Mouse (Mus musculus) testis, postnatal 10 days (tissue): ENCODE results near the gene Olfr110.
"Not testable (repeated sequence)": the region's sequence is repeated elsewhere in the genome, so short reads cannot be mapped to it uniquely, and the experiment has no call there.

ENCODE experiments used
- DNase-seq: peaks from one replicate; pipeline ENCODE4 v3.0.0; 2021; ENCODE audit warnings: low spot score

The Olfr110 gene

GRCm38 (mm10) chr17:37491930-37492518 is at the start of gene Olfr110:
Olfr110 (plus strand) TSS chr17:37492468.
- DNase-seq = no peak

DNA sequence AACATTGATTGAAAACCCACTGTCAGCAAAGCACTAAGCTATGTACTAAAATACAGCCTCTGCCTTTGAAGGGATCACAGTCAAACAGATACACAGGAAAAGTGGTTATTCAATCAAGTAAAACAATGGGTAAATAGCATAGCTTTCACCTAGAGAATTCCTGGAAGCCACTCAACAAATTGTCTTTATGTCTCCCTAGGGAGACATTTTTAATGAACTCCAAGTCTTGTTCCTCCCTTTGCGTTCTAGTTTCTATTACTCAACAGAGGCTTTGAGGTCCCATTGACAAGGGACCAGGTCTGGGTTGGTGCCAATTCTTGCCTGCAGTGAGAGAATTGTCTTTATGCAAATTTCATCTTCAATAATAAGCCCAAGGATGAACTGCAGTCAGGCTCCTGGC is 47.1 kb upstream of the Olfr110 start, which contains the start of gene Olfr108:
Gene Olfr108, plus strand, starts transcription at position 301 of the 400 bp plus-strand sequence.
- DNase-seq = no peak

- no peak for DNase-seq
These were observed 33.7 kb upstream of the Olfr110 start, which contains the start of gene Olfr109 for GRCm38 (mm10) chr17:37458616-37459015. Olfr109 (plus strand) TSS chr17:37458916.

GRCm38 (mm10) chr17:37483452-37483851 is 8.8 kb upstream of the Olfr110 start, which contains the start of gene H2-M2:
H2-M2 (minus strand) TSS chr17:37483552.
- DNase-seq = no peak

- no peak for DNase-seq
These were observed 15.5 kb downstream of the Olfr110 start, which contains the start of gene Olfr111 for GRCm38 (mm10) chr17:37507730-37508129. Olfr111 (plus strand) TSS chr17:37508030.

DNA sequence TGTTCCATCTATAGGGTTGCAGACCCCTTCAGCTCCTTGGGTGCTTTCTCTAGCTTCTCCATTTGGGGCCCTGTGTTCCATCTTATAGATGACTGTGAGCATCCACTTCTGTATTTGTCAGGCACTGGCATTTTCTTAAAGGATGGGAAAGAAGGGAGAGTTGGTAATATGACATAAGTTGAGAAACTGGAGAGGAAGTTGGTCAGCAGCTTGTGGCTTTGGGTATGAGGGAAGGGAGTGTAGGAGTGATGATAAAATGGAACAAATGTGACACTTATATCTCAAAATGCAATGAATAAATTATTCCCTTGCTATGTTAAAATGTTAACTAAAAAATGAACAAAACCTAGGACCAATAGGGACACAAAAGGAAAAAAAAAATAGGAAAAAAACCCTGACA is 32.3 kb downstream of the Olfr110 start:
- not testable (repeated sequence) for DNase-seq

DNA sequence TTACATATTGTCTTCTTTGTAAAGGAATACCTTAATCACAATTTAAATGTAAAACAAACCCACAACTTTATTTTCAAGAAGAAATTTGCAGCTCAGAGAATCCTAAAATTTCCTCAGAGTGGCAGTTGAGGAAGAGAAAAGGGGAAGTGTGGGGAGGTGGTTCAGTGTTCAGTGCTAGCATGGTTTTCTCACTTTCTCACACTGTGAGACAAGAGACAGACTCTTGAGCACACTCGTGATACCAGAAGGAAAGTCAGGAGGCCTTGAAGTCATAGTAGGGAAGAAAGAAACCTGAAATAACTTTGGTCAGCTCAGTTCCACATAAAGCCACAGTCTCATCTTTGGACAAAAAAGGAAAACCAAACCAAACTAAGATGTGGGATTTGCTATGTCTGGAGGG is 33.2 kb downstream of the Olfr110 start:
- not testable (repeated sequence) for DNase-seq

DNA sequence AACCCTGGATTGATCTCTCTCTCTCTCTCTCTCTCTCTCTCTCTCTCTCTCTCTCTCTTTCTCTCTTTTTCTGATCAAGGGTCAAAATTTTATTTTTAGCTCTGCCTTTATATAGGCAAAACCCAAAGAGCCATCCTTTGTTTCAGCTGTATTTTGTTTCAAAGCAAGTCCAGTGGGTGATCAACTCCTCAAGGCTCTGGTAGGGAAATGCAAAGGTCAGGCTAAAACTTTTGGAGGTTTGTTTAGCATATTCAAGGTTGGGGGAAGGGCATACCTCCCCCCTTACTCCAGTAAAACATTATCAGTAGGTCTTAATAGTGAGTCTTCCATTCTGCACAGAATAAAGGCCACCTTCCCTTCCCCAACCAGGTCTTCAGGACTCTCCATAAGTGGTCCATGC is 42.9 kb downstream of the Olfr110 start:
- DNase-seq = no peak

- not testable (repeated sequence) for DNase-seq
These were observed 46.1 kb downstream of the Olfr110 start for GRCm38 (mm10) chr17:37538416-37538815.

DNA sequence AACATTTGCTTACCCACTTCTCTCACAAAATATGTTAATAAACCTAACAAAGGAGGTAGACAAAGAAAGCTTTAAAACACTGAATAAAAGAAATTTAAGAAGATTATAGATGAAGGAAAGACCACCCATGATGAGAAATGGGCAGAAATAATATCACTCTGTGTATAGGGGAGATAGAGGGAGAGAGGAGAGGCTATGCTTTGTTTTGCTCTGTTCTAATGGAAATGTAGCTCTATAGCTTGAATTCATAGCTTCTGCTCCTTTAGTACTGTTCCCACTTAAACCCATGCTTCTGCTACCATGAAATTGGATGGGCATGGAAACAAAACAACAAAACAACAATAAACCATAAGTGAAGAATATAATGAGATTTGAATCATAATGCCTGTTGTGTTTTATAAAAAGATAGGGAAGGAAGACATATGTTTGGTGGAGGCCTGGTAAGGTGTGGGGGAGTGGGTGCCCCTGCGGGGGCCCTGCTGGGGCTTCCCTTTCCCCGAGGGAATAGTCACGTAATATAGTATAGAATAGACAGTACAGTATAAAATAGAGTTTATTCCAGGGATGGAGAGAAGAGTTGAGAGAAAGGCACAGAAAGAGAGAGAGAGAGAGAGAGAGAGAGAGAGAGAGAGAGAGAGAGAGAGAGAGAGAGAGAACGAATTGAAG is 49.3 kb downstream of the Olfr110 start:
- DNase-seq = no peak

DNA sequence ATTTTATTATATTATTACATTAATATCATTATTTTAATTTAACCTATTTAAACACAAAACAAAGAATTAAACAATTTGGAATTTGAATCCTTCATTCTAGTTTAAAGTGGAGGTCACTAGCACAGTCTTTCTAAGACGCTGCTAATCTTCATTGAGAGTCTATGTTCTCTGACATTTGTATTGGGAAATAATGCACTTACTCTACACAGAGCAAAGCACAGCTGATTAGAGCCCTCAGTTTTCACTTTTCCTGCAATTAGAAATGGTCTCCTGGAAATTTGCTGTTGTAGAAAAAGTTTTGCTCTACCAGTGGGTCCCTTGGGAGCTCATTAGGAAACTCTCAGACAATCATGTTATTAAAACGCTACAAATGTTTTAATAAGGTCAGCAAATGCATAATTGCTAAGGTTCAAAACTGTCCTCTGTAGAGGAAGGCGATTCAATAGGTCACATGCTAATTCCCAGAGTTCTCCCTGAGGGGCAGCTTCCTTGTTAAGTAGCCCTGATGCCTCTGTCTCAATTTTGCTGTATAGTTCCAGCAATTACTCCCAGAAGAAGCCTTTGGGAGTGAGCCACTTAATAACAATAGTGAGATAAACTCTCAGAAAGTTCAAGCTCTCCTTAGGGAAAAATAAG is 51.6 kb downstream of the Olfr110 start:
- no peak for DNase-seq
